Mouse (Mus musculus) lung, adult 2 months (tissue): ENCODE data around the gene Susd6.

ENCODE experiments used
- CTCF ChIP-seq: fragments of 200-500 bp; IDR thresholded peaks from 2 replicates; pipeline ENCODE4 v1.5.1; 2011; ENCODE audit warnings: mild to moderate bottlenecking, low read length, control low read depth; ENCODE audit not compliant: insufficient read depth
- POLR2A ChIP-seq: fragments of 200-500 bp; IDR thresholded peaks from 2 replicates; pipeline ENCODE4 v1.6.1; 2011; ENCODE audit warnings: low read depth, mild to moderate bottlenecking, control low read depth, low read length, borderline replicate concordance; ENCODE audit errors: extremely low read depth

DNA sequence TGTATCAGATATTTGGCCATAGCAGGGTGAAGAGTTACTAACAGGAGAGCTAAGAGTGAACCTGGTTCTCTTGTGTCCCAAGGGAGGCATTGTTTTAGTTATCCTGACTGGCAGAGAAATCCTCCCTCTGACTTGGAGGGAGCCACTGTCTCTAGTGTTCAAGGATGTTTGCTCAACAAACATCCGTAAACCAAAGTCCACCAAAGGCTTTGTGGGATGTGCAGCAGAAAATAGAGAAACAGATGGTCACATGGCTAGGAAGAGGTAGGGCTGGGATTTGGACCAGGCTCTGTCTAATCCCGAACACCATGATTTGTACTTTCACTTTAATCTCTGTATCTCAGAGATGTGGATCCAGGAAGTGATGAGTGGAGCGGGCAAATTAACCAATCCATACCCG, 26.2 kb upstream of the Susd6 start:
- TF ChIP-seq CTCF (no peak), POLR2A (no peak)
